Mouse (Mus musculus): ENCODE measurements at regions not wholly inside any gene's neighbourhood (a gene's known extent, or its start where the extent isn't known, plus 50 kb on each side); places are given as distances from the start of the nearest gene placed in this dataset.

DNA sequence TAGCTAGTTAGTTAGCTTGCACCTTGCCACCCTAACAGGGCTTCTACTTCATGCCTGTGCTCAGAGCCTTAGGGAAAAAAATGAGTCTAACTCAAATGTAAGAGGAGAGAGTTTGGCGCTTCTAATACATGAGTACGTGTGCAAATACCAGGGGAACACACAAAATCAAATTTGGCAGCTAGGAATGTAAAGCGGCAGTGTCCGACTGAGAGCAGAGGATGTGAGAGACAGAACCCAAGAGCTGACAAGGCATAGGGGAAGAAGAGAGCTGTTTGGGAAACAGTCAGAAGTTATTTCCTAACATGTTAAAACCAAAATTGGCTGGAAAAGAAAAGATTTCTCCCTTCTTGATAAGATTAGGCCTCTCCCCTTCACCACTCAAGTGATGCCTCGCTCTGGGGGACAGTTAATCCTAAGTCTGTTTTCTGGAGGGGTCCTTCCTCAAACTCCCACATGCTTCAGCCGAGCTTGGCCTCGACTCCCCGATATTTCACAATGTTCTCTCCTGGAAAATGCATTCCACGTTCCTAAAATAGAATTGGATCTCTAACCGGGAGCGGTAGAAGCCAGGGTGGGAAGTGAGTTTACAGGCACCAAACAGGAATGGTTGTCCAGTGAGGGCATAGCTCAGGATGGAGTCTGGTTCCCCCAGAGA lies 229.1 kb downstream of the Maf start:
- DNase-seq (ENCODE audit: low spot score) = no peak

GRCm38 (mm10) chr8:115476071-115476470 lies 231.5 kb downstream of the Maf start:
- DNase-seq (ENCODE audit: low spot score) = no peak

DNA sequence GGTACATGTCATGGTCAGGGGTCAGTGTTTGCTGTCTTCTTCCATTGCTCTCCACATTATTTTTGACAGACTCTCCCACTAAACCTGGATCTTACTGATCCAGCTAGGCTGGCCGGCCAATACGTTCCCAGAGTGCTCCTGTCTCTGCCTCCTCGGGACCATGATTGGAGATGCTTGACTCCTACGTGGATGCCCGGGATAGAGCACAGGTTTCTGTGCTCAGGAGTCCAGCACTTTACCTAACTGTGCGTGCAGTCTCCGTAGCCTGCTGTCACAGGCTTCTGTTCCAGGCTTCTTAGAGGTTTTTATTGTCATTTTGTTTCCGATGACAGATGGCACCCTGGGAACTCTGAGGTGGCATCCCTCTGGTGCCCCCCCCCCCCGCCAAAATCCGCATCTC lies 232.4 kb downstream of the Maf start:
- DNase-seq (ENCODE audit: low spot score) = no peak

- no peak for DNase-seq (ENCODE audit: low spot score)
These were observed 233.6 kb downstream of the Maf start for GRCm38 (mm10) chr8:115473974-115474373.

DNA sequence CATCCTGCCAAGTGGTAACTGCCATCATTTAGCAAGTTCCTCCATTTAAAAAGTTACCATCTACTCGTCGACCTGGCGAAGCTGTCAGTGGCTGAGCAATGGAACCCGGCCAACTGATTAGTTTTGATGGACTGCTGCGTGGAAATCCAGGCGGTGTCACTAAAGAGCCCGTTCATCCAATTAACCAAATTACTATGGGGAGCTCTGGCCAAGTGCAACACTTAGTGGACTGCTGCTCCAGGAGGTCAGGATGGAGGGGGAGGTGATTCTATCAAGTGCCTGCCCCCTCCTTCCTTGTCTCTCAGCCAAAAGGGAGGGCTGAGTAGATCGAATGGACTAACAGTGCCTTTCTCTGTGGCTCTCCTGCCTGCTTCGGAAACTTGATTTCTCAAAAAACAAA lies 241.0 kb downstream of the Maf start:
- DNase-seq (ENCODE audit: low spot score) = peak; percentile 76

- DNase-seq (ENCODE audit: low spot score) = no peak
These were observed 241.5 kb downstream of the Maf start for GRCm38 (mm10) chr8:115466122-115466521.

- no peak for DNase-seq (ENCODE audit: low spot score)
These were observed 244.9 kb downstream of the Maf start for GRCm38 (mm10) chr8:115462657-115463056.

DNA sequence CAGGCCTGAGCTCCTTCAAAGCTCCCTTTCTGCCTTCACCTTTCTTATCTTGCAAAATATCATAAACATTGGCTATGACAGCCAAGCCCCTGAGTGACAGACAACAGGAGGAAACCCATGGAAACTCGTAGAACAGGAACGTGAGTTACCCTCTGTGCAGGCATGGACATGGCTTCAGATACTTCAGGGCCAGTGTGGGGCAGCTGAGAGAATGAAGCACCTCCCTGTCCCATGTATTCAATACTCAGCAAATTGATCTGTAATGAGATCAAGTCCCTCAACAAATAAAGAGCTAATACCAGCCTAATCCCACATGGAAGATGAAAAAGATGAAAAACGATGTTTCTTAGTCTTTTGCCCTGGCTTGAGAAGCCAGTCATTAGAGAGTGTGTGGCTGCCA lies 249.5 kb downstream of the Maf start:
- no peak for DNase-seq (ENCODE audit: low spot score)

GRCm38 (mm10) chr8:115450789-115451188 lies 256.8 kb downstream of the Maf start:
- no peak for DNase-seq (ENCODE audit: low spot score)

DNA sequence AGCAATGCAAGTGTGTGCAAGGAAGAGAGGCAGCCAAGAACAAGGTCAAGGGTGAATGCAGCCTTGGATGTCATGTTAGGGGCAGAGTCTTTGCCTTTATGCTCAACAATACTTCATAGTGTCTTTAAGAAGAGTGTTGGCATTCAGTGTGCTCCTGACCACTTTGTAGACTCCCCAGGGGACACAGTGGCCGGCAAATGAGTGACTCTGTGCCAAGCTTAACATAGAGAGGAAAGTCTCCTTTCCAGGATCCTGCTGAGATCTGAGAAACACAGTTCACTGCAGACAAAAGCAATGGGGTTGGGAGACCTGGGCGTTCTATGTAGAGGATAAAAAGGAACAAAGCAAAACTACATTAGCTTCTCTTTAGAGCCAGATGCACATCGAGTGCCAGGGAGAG lies 259.2 kb downstream of the Maf start:
- DNase-seq (ENCODE audit: low spot score) = no peak

DNA sequence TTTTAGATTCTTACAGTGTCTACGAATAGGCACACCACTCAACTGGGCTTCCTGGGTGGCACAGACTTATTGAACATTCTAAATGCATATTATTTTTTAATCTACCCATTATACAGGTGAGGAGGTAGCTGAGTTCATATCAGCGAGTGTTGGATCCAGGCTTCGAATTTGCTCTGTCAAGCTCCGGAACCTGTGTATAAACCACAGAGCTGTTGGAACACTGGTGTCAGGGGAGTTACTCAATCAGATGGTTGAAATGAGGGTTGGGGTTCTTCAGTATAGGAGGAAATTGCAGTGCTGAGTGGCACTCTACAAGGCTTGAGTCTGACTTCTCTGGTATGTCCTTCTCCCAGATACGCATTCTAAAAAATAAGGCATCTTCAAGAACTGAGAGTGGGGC lies 263.1 kb downstream of the Maf start:
- no peak for DNase-seq (ENCODE audit: low spot score)

GRCm38 (mm10) chr8:115441943-115442550 lies 265.5 kb downstream of the Maf start:
- no peak for DNase-seq (ENCODE audit: low spot score)

- DNase-seq (ENCODE audit: low spot score) = no peak
These were observed 266.3 kb downstream of the Maf start for GRCm38 (mm10) chr8:115441323-115441722.

GRCm38 (mm10) chr8:115440151-115440550 lies 267.4 kb downstream of the Maf start:
- no peak for DNase-seq (ENCODE audit: low spot score)

GRCm38 (mm10) chr8:115439512-115439911 lies 268.1 kb downstream of the Maf start:
- no peak for DNase-seq (ENCODE audit: low spot score)

DNA sequence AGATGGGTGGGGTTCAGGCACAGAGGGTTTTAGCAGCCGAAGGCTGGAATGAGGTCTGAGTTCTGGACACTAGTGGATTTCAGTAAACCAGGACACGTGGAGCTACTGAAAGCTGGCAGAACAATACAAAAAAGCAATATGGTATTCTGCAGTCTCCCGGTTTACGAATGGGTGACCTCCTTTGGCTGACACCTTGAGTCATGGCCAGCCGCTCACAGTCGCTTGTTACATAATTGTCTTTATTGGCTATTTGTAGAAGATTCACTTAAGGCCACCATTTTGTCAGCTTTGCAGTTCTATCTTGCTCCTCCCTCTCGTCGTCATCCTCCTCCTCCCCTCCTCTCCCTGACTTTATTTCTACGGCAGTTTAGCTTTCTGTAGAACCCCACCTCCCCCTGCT lies 269.6 kb downstream of the Maf start:
- no peak for DNase-seq (ENCODE audit: low spot score)

DNA sequence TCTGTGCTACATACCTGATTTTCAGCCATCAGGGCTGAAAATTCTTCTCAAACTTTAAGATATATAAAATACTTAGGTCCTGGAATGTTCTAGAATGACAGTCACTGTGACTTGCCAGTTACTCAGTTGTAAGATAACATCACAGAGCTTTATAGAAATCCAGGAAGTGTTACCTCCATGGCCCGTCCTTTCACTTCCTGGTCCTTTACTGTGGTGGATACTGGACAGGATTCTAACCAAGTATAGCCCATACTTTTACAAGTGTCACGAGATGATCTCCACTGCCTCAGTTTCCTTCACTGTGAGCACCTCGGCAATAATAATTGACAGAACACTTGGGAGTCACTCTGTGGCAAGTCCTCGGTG lies 271.3 kb downstream of the Maf start:
- no peak for DNase-seq (ENCODE audit: low spot score)

DNA sequence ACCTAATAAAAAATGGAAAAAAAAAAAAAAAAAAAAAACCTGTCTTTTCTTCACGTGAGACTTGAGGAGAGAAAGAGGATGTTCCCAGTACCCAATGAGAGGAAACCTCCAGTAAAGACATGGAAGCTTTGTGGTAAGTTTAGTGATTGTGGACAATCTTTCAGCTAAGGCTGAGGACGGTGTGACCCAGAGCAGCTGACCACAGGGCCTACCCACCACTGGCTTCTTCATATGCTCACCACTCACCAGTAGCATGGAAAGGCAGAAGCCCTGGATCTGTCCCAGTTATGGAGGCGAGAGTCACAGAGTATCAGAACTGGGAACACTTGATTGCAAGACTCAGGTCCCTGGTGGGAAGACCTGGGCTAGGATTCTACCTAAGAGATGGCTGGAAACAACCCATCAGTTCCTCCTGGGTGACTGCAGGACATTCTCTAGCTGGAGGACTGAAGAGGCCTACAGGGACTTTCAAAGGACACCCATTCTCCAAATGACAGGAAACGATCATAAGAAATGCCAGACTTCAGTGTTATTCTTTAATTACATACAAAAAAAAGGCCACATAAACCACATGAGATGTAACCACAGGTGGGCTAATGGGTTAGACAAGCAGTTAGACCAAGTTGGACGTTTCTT lies 271.8 kb downstream of the Maf start:
- DNase-seq (ENCODE audit: low spot score) = no peak

GRCm38 (mm10) chr8:115432396-115433040 lies 275.1 kb downstream of the Maf start:
- peak; percentile 32 for DNase-seq (ENCODE audit: low spot score)

DNA sequence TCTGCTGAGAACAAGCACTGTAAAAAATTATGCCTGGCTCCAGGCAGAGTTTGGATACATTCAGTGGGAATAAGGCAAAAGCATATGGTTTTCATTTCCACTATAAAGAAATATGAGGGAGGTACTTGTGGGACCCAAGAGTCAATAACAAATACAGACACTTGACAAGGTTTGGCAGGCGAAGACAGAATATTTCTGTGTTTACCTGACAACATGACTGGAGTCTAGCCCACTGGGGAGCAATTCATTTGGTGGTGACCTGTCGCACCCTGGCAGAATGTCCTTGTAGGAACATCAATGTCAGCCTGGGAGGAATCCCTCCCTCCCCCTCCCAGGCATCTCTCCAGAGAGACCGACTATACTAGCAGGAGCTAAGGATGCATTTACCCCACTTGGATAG lies 276.8 kb downstream of the Maf start:
- no peak for DNase-seq (ENCODE audit: low spot score)

GRCm38 (mm10) chr8:115429291-115429883 lies 278.2 kb downstream of the Maf start:
- DNase-seq (ENCODE audit: low spot score) = no peak

DNA sequence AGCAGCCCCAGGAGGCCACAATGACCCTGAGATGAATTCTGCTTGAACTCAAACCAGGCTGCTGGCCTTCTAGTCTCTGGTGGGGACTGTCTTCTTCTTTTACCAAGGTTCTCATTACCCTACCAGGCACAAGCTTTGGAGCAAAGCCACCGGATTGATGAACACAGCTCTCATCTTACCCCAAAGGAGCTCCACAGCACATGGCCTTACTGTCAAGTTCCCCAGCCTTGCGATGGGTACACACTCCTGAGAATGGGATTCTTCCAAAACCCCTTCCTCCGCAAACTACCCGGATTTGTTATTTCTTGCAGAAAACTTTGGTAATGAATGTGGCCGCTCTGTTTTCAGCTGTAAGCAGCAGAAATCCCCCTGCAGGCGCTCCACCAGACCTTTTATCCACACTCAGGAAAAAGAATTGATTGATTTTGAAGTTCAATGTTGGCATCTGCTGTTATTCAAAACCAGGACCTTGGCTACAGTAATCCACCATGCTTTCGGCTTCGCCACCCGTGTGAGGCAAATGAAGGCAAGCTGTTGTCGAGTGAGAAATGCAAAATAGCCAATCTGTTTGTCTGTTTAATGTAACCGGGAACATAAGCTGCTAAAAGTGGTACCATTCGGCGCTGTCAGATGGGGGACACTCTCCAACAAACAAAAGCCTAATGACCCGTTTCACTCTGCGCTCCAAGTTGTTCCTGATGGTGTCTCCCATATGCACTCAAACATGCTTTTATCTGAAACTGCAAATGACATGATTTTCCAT lies 278.9 kb downstream of the Maf start:
- DNase-seq (ENCODE audit: low spot score) = no peak

All from retina, embryonic 14.5 days (tissue).